Mouse (Mus musculus) spleen, adult 2 months (tissue): Measurements from ENCODE around the gene Slc38a9.

Experiments
- CTCF ChIP-seq: fragments of 200-500 bp; IDR thresholded peaks from 2 replicates; pipeline ENCODE4 v1.5.1; 2011; ENCODE audit warnings: mild to moderate bottlenecking, inconsistent platforms; ENCODE audit not compliant: insufficient read depth, insufficient read length, insufficient replicate concordance; ENCODE audit errors: extremely low read depth
- POLR2A ChIP-seq: fragments of 200-500 bp; IDR thresholded peaks from 2 replicates; pipeline ENCODE4 v1.6.1; 2011; ENCODE audit warnings: low read depth, low read length, inconsistent platforms

DNA sequence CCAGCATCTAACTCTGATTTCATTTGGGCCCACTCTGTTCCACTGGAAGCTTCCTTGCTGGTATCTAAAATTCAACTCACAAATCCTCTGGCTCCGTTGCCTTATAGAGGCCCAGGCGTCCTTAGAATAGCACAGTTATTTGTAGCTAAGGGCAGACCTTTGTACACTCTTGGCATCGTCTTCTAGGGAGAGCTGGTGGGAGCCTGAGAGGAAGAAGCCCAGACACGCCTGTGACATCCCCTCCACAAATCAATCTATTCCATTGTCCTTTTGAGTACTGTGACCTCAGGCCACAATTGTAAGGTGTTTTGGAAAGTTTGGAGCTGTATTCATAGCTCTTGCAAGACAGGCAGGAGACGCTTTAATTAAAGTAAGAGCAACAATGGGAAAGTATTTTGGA lies 104.0 kb downstream of the Slc38a9 start:
- TF ChIP-seq CTCF: no peak
- TF ChIP-seq POLR2A: no peak
